Mouse (Mus musculus) heart, embryonic 12.5 days (tissue): ENCODE measurements around the gene Enpp1. TPM values are rescaled to one million over a fixed set of nuclear protein-coding genes. Genes with fewer than 3 reads are reported as not detected.

ENCODE experiments used
- polyA plus RNA-seq: library from polyadenylated mRNA; unstranded; fragments of >200 nt; fragmentation: Nextera tagmentation; extraction: Ambion mirVana; gene quantifications from 2 replicates; pipeline ENCODE4 v1.2.1, GENCODE M21; 2016

Enpp1 gene
- polyA plus RNA-seq, 1 experiment from 2014 or later: 8.0 TPM

Other genes with a start within 250 kb of the Enpp1 start
- gene Ccn2, start 116.7 kb downstream of the Enpp1 start, polyA plus RNA-seq: 56.8 and 60.1 TPM in 2 replicates
- 1.7 and 2.2 TPM in 2 replicates for gene Enpp3, start 130.7 kb upstream of the Enpp1 start, polyA plus RNA-seq
- gene Med23, start 157.8 kb upstream of the Enpp1 start, polyA plus RNA-seq: 15.8 and 16.9 TPM in 2 replicates
- gene Arg1, start 215.3 kb upstream of the Enpp1 start, polyA plus RNA-seq: 0.41 and 0.54 TPM in 2 replicates